In the genomic region with DNA sequence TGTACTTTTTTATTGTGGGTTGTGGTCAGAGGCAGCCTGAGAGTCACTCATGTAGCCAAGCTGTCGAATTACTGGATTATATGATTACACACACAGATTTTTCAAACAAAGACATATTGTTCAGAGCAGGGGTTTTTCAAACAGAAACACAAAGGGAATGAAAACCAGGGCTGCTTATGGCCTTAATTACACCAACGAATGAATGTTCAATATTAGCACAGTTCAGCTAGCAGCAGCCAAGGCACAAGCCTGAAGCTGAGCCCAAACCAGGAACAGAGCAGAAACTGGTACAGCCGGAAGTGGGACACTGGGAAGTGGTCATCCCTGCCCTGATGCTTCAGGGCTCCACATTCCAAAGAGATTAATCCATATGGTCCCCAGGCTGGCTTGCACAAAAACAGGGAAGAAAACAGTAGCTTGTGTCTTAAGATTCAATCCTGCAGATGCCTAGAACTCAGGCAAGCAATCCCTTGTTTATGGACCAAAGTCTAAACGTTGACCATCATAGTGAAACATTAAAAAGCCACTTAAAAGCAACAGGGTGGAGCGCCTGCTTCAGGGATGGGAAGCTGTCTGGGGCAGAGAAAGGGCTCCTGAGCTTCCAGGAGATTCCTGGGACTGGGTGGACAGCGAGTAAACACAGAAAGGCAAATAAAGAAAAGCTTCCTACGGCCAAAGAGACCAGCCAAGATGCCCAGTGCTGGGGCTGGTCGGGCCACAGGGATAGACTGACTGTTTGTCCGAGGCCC, we compare ENCODE assay signal across 8 mouse cellular contexts. TPM values are rescaled to one million over a fixed set of nuclear protein-coding genes. Genes with fewer than 3 reads are reported as not detected.
DNase-seq lines count a peak whose midpoint lies in the region; ATAC-seq and TF ChIP-seq lines count a peak whose summit lies in the region.

No protein-coding gene starts in this region.

- no peaks in the 10 kb centered on the region for H3K36me3 ChIP-seq in hindbrain, embryonic 11.5 days (ENCODE audit: control insufficient read depth, insufficient read depth, low read length)
- no peaks in the 10 kb centered on the region for H3K36me3 ChIP-seq in liver, embryonic 11.5 days (ENCODE audit: control insufficient read depth, insufficient read depth, low read length)
- no peaks in the 10 kb centered on the region for H3K36me3 ChIP-seq in stomach, postnatal 0 days (ENCODE audit: control insufficient read depth, insufficient read depth, low read length)

- peak overlapping the region; percentile 81 for H3K4me2 ChIP-seq in hindbrain, embryonic 11.5 days (replicated peaks; ENCODE audit: low read depth, low read length)
- peak overlapping the region; percentile 90 for H3K4me2 ChIP-seq in liver, embryonic 11.5 days
- peak overlapping the region; percentile 85 for H3K4me2 ChIP-seq in stomach, postnatal 0 days (replicated peaks; ENCODE audit: low read depth)

- DNase-seq in kidney, adult 11 months: peak; percentile 53
- no peak for DNase-seq in kidney, postnatal 4 days
- DNase-seq in NIH3T3 (ENCODE audit: low read depth): peak; percentile 53
- DNase-seq in hindbrain, embryonic 11.5 days (ENCODE audit: low spot score): peak; percentile 17
- DNase-seq in liver, embryonic 11.5 days (ENCODE audit: low spot score): no peak
- peak; percentile 38 for DNase-seq in stomach, postnatal 0 days (ENCODE audit: low spot score)
- DNase-seq in ovary, postnatal 10 days (ENCODE audit: low spot score): no peak

- peak overlapping the region; percentile 66 for H3K4me3 ChIP-seq in hindbrain, embryonic 11.5 days (ENCODE audit: low read depth, low read length)
- peak overlapping the region; percentile 83 for H3K4me3 ChIP-seq in liver, embryonic 11.5 days (ENCODE audit: low read depth, low read length)
- H3K4me3 ChIP-seq in stomach, postnatal 0 days (ENCODE audit: low read depth, low read length): peak overlapping the region; percentile 82

- no peaks in the 10 kb centered on the region for H3K9me3 ChIP-seq in hindbrain, embryonic 11.5 days (ENCODE audit: control insufficient read depth, low read length)
- H3K9me3 ChIP-seq in liver, embryonic 11.5 days (ENCODE audit: control insufficient read depth, low read length): no peaks in the 10 kb centered on the region
- no peaks in the 10 kb centered on the region for H3K9me3 ChIP-seq in stomach, postnatal 0 days (ENCODE audit: control insufficient read depth, low read length)

- no peaks in the 10 kb centered on the region for H3K27me3 ChIP-seq in hindbrain, embryonic 11.5 days (ENCODE audit: control insufficient read depth, insufficient read depth, low read length)
- no peaks in the 10 kb centered on the region for H3K27me3 ChIP-seq in liver, embryonic 11.5 days (replicated peaks; ENCODE audit: control insufficient read depth, insufficient read depth, low read length)
- H3K27me3 ChIP-seq in stomach, postnatal 0 days (ENCODE audit: control insufficient read depth, insufficient read depth, low read length): no peaks in the 10 kb centered on the region

- TF ChIP-seq EP300 in stomach, postnatal 0 days (optimal IDR thresholded peaks at IDR 0.05): no peak

- H3K9ac ChIP-seq in hindbrain, embryonic 11.5 days (ENCODE audit: low read depth, low read length): peak overlapping the region; percentile 59
- peak overlapping the region; percentile 87 for H3K9ac ChIP-seq in liver, embryonic 11.5 days (ENCODE audit: low read depth, low read length)
- H3K9ac ChIP-seq in stomach, postnatal 0 days (ENCODE audit: low read length): peak overlapping the region; percentile 92

- no peak overlapping the region for H3K27ac ChIP-seq in hindbrain, embryonic 11.5 days (ENCODE audit: low read depth, low read length)
- peak overlapping the region; percentile 77; the same call in 1 of the 2 replicates for H3K27ac ChIP-seq in liver, embryonic 11.5 days (ENCODE audit: low read depth, low read length)
- peak overlapping the region; percentile 95 for H3K27ac ChIP-seq in stomach, postnatal 0 days (replicated peaks)

- peaks cover 6% of the 10 kb centered on the region; the same call in 1 of the 2 replicates for H3K4me1 ChIP-seq in hindbrain, embryonic 11.5 days (replicated peaks; ENCODE audit: control insufficient read depth, insufficient read depth, low read length)
- H3K4me1 ChIP-seq in liver, embryonic 11.5 days (replicated peaks; ENCODE audit: control insufficient read depth, insufficient read depth, low read length): peaks cover 32% of the 10 kb centered on the region
- peaks cover 9% of the 10 kb centered on the region; the same call in 1 of the 2 replicates for H3K4me1 ChIP-seq in stomach, postnatal 0 days (replicated peaks; ENCODE audit: control insufficient read depth, insufficient read depth)

- no peak for TF ChIP-seq CTCF in stomach, postnatal 0 days (IDR thresholded peaks at IDR 0.05; ENCODE audit: low read depth)

- 23% methylated on average over 9 of the region's 9 CpGs for WGBS in hindbrain, embryonic 11.5 days
- 32% methylated on average over 9 of the region's 9 CpGs for WGBS in liver, embryonic 11.5 days
- 10% methylated on average over 9 of the region's 9 CpGs for WGBS in stomach, postnatal 0 days

- no peak for ATAC-seq in hindbrain, embryonic 11.5 days (ENCODE audit: low FRiP score)
- ATAC-seq in liver, embryonic 11.5 days (replicated peaks; ENCODE audit: low FRiP score): no peak
- ATAC-seq in stomach, postnatal 0 days (ENCODE audit: low FRiP score, low TSS enrichment): no peak
- no peak for ATAC-seq in frontal cortex, adult (ENCODE audit: low TSS enrichment)

RNA-seq across cellular contexts. Expression of a gene that starts 1.5 kb away (rescaled TPM):
- 12.2 and 12.3 TPM in 2 replicates for polyA plus RNA-seq in hindbrain, embryonic 11.5 days (2014; fragmentation: Nextera tagmentation; extraction: Ambion mirVana)
- polyA plus RNA-seq in liver, embryonic 11.5 days (2014; fragmentation: Nextera tagmentation; extraction: Ambion mirVana): 18.9 and 21.8 TPM in 2 replicates
- 35.3 and 40.5 TPM in 2 replicates for polyA plus RNA-seq in stomach, postnatal 0 days (2015; fragmentation: Nextera tagmentation; extraction: Ambion mirVana)

RNA-seq across cellular contexts. Expression of a gene that starts 39.0 kb away (rescaled TPM):
- 411 and 461 TPM in 2 replicates for polyA plus RNA-seq in hindbrain, embryonic 11.5 days (2014; fragmentation: Nextera tagmentation; extraction: Ambion mirVana)
- polyA plus RNA-seq in liver, embryonic 11.5 days (2014; fragmentation: Nextera tagmentation; extraction: Ambion mirVana): 261 and 285 TPM in 2 replicates
- 176 and 177 TPM in 2 replicates for polyA plus RNA-seq in stomach, postnatal 0 days (2015; fragmentation: Nextera tagmentation; extraction: Ambion mirVana)

Comparison
In these comparisons a context has a peak if more than half of its experiments do, and no peak if none do; other contexts are left out.
1. DNase-seq: peak in kidney, adult 11 months (single experiment), NIH3T3 (single experiment), hindbrain, embryonic 11.5 days (single experiment) and stomach, postnatal 0 days (single experiment); none in kidney, postnatal 4 days (0 of 2), liver, embryonic 11.5 days (single experiment) and ovary, postnatal 10 days (single experiment).
2. Peak in every context shown above with its lines, with median percentiles within 50 percentile points of each other: H3K4me2 ChIP-seq, H3K4me3 ChIP-seq and H3K9ac ChIP-seq.